Mouse (Mus musculus) CD8-positive naive resting alpha-beta T cell, adult 2 months (primary cell): ENCODE results near the gene Tulp3.
"Not testable (repeated sequence)": the region's sequence is repeated elsewhere in the genome, so short reads cannot be mapped to it uniquely, and the experiment has no call there.

Experiments
- DNase-seq, 2 experiments: peaks; one replicate each; pipeline ENCODE4 v3.0.0; 2022; ENCODE audit warnings: low read depth in 2 of 2, low spot score in 2 of 2

Tulp3 gene

DNA sequence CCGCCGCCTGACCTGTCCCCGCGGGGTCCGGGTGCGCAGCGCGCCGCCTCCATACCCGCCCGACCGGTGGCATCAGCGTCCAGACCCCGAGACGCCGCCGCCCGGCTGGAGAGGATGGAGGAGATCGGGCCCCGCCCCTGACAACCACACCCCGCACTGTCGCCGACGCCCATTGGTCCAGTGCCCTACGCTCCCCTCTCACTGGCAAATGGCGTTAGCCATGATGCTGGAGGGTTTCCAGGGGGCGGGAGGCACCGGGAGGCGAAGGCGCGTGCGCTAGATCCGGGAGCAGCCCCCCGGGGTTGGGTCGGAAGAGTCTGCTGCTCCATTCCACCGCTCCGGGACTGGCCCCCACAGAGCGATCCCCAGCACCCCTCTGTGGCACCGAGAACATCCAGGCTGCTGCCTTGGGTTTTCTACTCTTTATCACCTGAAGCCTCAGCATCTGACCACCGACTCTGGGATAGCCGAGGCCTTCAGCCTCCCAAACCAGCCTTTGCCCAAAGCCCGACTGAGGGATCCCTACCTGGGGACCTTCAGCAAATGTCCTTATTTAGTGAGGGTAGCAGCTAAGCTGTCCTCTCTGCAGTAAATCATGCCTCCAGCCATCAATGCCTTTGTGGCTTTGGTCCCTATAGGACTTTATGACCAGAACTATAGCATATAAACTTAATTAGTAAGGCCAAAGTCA lies at the start of gene Tulp3:
Tulp3 (minus strand) TSS at position 126 of the 691 bp plus-strand sequence.
- peak; percentile 71 to 82 for DNase-seq

GRCm38 (mm10) chr6:128404708-128405107 lies 49.1 kb upstream of the Tulp3 start:
- no peak for DNase-seq

- no peak for DNase-seq
These were observed 44.0 kb upstream of the Tulp3 start for GRCm38 (mm10) chr6:128399421-128400185.

GRCm38 (mm10) chr6:128398996-128399395 lies 43.3 kb upstream of the Tulp3 start, which contains the start of gene Nrip2:
TSS of gene Nrip2 (plus strand) at chr6:128399296.
- no peak for DNase-seq

DNA sequence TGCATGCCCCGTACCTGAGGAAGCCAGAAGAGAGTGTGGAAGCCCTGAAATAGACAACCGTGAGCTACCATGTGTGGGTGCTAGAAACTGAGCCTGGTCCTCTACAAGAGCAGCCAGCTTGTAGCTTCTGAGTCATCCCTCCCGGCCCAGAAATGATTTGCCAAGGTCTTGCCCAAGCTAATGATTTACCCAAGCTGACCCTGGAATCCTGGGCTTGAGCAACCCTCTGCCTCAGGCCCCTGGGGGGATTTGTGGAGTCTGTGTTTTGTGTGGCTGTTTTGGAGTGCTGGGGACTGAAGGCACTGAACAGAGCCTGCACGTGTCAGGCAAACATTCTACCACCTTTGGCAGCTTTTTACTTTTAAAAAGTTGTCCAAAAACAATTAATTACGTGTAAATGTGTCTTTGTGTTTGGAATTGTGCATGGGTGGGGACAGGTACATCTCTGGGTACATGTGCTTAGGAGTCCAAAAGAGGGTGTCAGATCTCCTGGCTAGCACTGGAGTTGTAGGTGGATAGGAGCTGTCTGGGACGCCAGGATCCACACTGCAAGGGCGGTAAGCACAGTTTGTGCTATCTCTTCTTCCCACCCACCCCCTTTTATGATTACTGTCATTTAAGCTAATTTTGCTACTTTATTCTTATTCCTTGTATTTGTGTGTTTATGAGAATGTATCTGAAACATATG lies 42.1 kb upstream of the Tulp3 start:
- DNase-seq = no peak

DNA sequence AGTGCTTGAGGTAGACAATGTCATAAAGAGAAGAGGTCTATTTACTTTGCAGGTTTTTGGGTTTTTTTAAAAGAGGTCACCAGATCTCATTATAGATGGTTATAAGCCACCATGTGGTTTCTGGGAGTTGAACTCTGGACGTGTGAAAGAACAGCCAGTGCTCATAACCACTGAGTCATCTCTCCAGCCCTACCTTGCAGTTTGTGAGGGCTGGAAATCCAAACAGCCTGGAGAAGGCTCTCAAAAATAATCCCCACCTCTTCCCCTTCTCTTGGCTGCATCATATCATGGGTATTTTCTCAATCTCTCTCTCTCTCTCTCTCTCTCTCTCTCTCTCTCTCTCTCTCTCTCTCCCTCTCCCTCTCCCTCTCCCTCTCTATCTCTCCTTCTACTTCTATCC lies 35.0 kb upstream of the Tulp3 start:
- no peak for DNase-seq

DNA sequence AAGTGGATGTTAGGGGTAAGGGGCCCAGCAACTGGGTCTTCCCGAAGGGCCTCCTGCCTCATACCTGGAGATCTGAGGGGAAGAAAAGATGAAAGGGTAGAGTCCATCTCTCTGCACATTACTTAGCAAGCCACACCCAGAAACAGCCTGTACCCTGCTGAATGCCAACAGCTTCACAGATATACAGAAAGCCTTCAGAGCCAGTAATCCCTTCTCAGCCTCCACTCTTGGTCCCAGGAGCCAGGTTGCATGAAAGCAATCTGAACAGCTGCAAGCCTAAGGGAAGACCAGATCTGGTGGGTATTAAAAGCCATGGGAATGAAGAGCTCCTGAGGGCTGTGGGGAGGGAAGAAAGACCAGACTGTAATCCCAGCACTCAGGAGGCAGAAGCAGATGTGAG lies 33.5 kb upstream of the Tulp3 start:
- DNase-seq = no peak

DNA sequence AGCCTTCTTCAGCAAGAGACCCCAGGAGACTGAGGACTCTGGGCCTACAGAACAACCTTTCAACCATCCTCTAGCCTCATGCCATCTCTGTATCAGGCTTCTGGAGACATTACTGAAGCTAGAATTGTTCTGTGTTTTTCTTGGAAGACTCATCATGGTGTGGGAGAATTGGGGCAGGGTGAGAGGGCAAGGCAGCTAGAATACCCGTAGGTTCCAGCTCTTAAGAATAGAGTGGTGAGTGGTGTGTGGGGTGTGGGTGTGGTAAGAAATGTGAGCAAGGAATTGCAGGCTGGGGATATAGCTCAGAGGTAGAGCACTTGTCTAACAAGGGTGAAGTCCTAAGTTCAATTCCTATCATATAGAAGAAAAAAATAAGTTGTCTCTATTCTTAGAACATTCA lies 29.4 kb upstream of the Tulp3 start:
- no peak for DNase-seq

DNA sequence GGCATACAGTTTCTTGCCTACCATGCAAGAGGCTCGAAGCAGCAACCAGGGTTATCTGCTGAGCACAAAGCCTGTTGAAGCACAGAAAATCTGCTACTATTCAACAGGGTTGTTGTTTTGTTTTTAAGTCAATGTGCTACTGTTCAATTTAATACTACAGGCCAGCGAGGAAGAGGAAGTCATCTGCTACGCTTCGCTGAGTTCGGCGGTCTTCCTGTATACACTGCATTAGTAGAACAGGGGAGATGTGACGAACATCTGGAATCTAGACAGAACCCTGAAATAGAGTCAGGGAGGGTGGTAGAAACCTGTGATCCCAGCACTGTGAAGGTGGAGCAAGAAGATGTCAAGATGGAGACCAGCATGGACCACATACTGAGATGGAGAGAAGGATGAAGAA lies 28.1 kb upstream of the Tulp3 start:
- DNase-seq = no peak

DNA sequence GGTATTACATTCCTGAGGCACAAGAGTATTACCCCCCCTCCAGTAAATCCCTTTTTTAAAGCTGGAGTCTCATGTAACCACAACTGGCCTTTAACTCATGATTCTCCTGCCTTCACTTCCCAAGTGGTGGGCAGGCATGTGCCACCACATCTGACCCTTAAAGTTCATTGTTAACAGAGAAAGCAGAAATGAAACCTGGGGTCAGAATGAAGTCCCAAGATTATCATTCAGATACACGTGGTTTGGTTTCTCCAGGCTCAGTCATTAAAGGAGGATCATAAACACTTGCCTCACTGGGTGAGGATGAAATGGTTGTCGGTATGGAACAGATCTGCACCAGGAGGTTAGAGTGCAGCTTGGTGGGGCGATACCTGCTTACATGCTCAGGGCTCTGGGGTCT lies 25.6 kb upstream of the Tulp3 start:
- DNase-seq = no peak

DNA sequence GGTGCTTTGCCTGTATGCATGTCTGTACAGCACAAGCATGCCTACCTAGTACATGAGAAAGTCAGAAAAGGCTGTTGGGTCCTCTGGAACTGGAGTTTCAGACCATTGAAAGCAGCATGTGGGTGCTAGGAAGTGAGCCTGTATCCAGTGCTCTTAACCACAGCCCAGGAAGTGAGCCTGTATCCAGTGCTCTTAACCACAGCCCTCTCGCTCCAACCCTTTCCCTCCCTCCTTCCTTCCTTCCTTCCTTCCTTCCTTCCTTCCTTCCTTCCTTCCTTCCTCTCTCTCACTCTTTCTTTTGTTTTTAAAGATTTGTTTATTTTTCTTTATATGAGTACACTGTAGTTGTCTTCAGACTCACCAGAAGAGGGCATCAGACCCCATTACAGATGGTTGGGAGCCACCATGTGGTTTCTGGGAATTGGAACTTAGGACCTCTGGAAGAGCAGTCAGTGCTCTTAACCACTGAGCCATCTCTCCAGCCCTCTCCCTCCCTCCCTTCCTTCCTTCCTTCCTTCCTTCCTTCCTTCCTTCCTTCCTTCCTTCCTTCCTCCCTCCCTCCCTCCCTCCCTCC lies 25.0 kb upstream of the Tulp3 start:
- DNase-seq = not testable (repeated sequence)

GRCm38 (mm10) chr6:128379636-128380035 lies 24.0 kb upstream of the Tulp3 start:
- no peak for DNase-seq

DNA sequence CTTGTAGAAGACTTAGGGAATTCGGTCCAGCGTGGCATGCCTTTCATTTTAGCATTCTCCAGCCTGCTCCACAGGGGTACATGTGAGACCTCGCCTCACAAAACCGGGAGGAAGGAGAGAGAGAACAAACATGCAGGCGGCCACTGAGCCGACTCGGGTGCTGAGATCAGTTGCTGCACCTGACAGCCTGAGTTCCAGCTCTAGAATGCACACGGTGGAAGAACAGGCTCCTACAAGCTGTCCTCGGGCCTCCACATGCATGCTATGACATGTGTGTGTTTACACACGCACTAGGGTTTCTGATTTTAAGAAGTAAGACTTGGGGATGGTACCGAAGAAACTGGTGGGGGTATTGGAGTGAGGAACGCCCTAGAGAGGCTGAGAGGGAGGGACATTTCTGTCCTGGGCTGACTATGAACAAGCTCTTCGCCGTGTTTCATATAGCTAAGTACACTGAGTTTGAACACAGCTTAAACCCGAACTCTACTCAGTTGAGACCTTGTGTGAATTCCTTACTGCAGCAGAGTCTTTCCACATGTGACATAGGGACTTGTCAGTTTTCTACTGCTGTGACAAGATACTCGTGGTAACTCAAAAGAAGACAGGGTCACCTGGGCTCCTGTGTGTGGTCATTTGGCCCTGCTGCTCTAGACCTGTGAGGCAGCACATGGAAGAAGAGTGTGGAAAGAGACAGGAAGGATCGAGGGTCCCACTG lies 20.9 kb upstream of the Tulp3 start:
- no peak for DNase-seq

GRCm38 (mm10) chr6:128375192-128375591 lies 19.5 kb upstream of the Tulp3 start, which contains the start of the genes Tex52 and Gm44596:
TSS of gene Tex52 (plus strand) at chr6:128375456.
TSS of gene Gm44596 (plus strand) at chr6:128375503.
- DNase-seq = no peak

DNA sequence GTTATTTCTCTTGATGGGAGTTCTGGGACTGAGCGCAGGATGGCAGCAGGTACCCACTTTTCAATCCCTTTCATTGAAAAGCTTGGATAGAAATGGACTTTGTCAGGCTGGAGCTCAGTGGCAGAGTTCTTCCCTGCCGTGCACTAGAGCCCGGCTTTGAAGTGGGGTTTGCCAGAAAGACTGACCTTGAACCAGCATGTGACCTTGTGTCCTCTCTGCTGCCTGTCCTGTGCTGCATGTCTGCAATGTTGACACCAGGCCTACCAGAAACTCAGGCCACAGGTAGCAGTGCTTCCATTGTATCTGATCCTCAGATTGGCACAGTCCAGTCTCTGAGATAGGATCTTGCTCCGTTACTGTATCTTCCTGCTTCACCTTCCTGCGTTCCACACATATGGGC lies 14.4 kb upstream of the Tulp3 start:
- DNase-seq = no peak

DNA sequence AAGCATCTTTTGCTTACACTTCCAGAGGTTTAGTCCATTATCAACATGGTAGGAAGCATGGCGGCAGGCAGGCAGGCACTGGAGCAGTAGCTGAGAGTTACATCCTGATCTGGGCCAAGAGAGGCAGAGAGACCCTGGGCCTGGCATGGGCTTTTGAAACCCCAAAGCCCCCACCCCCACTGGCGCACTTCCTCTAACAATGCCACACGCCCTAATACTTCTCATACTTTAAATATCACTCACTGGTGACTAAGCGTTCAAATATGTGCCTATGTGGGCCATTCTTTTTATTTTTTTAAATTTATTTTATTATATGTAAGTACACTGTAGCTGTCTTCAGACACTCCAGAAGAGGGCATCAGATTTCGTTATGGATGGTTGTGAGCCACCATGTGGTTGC lies 10.8 kb upstream of the Tulp3 start:
- no peak for DNase-seq

DNA sequence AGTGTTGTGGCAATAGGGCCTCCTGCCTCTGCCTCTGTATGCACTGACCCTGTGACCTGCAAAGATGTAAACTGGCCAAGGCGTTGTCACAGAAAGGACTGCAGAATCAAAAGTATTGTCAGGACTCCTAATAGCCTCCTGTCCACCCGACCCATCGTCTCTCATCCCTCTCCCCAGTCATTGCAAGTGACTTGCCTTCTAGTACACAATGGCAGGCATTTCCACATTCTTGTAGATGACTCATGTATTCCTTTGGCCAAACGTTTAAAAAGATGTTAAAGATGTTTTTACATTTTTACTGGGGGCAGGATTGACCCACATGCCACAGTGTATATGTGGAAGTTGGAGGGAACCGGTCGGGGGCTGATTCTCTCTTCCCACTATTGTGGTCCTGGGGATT lies 9.1 kb upstream of the Tulp3 start:
- DNase-seq = no peak

GRCm38 (mm10) chr6:128363007-128363825 lies 7.6 kb upstream of the Tulp3 start:
- no peak for DNase-seq

GRCm38 (mm10) chr6:128362381-128363006 lies 6.8 kb upstream of the Tulp3 start, which contains the start of the genes Rhno1 and Foxm1:
TSS of gene Rhno1 (minus strand) at chr6:128362911.
TSS of gene Foxm1 (plus strand) at chr6:128362967.
- peak; percentile 62 to 75 for DNase-seq
